Mouse (Mus musculus): ENCODE measurements around the gene Chrna7.
A peak's percentile ranks its signal among the peaks of the same experiment; 100 is the strongest.

The Chrna7 gene

GRCm38 (mm10) chr7:63212084-63212723, at the start of gene Chrna7:
Gene Chrna7 (minus strand): TSS chr7:63212569.
- peak; percentile 11 for DNase-seq (ENCODE audit: low spot score)

DNA sequence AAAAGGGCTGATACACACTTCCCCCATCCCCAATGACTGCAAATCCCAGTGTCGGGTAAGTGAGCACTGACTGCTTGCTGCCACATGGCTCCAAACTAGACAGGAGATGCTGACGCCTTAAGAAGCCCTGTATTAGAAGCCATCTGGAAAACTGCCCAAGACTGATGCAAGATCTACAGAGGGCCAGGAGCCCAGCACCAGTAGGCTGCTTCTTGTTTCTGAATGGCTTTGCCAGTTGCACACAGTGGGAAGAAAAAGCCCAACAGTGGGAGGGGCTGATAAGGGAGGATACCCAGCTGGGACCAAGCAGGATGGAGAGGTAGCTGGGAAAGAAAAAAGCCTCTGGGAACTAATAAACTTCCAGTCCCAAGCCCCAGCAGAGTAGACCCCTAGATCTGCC, 37.0 kb upstream of the Chrna7 start:
- DNase-seq (ENCODE audit: low spot score), result no peak

GRCm38 (mm10) chr7:63237852-63238516, 25.6 kb upstream of the Chrna7 start:
- DNase-seq (ENCODE audit: low spot score), result no peak

DNA sequence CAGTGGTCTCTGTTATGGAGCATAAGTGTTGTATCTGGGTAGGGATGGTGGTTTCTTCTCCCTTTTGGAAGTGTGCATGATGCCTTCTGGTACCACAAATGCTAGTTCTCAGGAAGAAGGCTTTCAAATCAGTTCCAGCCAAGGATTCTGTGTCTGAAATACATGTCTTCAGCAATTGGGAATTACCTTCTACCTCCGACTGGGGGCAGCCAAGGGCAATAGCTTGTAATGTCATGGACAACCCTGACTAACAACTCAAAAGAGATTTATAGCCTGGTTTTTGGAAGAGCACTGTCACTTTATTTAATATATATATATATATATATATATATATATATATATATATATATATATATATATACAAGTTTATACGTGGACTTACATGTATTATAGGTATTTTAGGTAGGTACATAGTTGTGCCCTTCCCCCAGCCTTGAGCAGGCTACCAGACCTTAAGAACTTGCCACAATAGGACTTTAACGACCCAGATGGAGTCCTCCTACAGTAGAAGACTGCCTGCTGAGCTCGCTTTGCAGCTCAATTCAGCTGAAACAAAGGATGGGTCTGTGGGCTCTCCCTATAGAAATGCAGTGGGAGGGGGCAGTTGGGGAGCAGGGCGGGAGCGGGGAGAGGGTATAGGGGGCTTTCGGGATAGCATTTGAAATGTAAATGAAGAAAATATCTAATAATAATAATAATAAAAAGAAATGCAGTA, 12.9 kb upstream of the Chrna7 start:
- DNase-seq (ENCODE audit: low spot score), result no peak

DNA sequence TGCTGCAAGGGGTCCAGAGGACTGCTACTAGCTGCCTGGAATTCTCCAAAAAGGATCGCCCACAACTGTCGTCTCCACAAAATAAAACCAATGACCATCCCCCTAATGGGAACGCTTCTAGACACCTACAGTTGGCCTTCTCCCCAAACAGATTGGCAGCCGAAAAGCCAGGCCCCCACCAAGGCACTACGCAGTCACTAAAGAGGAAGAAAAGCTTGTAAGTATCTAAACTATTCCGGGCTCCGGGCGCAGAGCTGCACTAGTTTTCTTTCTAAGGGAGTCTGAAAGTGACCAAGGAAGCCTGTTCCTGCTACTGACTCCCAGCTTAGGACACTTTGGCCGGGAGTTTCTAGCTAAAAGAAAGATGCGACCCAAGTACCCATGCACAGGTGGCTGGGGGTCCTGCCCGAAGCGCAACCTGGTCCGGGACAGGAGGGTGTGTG, 707 bp downstream of the Chrna7 start:
- DNase-seq (ENCODE audit: low spot score), result no peak

DNA sequence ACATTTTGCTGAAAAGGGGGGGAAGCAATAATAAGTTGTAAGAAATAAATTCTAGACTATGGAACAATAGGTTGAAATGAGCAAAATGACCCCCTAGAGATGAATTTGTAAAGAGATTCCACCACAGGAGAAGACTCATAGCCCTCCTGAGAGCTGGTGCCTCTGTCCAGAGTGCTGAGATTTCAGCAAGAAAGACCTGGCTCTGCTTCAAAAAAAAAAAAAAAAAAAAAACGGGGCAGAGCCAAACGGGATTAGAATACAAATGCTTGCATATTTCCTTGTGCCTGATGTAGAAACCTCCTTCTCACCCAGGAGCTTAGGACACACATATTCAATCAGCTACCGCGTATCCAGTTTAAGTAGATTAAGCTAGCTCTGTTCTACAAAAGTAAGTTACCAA, 2.9 kb downstream of the Chrna7 start:
- no peak for DNase-seq (ENCODE audit: low spot score)

GRCm38 (mm10) chr7:63207137-63207536, 5.2 kb downstream of the Chrna7 start:
- no peak for DNase-seq (ENCODE audit: low spot score)

GRCm38 (mm10) chr7:63195560-63195959, 16.8 kb downstream of the Chrna7 start:
- DNase-seq (ENCODE audit: low spot score), result no peak

DNA sequence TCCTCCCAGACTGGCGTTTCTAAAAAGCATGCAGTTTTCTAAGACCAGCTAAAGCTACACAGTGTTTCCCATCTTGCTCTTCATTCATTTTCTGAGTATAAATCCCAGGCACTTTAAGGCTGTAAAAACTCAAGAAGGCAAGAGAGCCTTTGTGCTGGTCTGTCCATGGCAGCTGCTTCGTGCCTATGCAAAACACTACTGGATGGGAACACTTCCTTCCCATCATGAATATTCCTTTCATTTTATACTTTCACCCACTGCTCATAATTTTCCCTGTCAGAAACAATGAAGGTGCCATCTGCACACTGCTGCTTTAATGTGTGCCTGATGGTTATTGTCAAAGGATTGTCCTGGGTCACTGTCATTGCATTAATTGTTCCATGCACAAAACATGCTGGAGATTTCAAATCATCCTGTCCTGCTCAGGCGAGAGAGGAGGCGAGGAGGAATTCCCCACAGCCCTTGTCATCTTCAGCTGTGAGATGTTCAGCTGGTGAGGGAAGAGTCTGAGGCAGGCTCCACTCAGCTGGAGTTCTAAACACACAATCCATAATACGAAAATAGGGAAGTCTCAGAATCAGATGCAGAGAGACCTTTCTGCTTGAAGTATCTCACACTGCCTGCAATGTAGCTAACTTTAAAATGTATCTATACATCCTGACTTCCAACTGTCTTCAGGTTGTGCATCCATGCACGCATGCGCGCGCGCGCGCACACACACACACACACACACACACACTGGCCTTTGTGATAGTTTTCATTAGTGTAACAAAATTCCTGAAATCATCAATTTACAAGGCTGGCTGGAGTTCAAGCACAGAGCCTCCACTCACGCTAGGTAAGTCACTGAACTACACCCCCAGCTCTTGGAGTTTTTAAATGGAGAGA, 22.5 kb downstream of the Chrna7 start:
- no peak for DNase-seq (ENCODE audit: low spot score)

- no peak for DNase-seq (ENCODE audit: low spot score)
Measured at GRCm38 (mm10) chr7:63170063-63170787, 42.1 kb downstream of the Chrna7 start.

DNA sequence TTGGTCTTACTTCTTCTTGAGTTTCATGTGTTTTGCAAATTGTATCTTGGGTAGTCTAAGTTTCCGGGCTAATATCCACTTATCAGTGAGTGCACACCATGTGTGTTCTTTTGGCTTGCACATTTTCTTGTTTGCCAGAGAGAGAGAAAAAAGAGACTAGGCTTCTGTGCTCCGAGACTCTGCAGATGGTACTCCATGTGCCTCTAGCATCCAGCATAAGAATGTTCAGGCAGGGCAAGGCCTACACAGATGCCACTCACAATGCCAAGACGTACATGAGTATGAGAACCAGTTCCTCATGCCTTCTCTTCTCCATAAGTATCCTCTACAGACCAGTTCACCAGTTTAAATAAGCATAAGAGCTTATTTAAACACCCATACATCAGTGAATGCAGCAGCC, 47.8 kb downstream of the Chrna7 start:
- no peak for DNase-seq (ENCODE audit: low spot score)

GRCm38 (mm10) chr7:63162272-63162864, 50.0 kb downstream of the Chrna7 start:
- no peak for DNase-seq (ENCODE audit: low spot score)

GRCm38 (mm10) chr7:63153239-63153638, 59.1 kb downstream of the Chrna7 start:
- no peak for DNase-seq (ENCODE audit: low spot score)

DNA sequence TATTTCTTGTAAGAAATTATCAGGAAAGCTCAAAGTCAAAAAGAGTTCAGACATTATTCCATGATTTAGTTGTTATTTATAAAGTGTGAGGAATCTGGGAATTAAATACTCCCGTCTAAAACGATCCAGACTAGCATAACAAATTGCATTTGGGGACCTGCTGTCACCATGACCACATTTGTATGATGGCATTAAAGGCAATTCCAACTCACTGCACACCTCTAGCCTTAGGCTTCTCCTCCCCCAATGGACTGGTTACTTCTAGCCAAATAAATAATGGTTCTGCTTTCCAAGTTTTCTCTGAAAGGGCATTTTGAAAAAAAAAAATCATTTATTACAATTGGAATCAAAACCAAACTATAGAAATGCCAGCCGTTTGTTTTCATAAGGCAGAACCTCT, 63.6 kb downstream of the Chrna7 start:
- DNase-seq (ENCODE audit: low spot score), result no peak

DNA sequence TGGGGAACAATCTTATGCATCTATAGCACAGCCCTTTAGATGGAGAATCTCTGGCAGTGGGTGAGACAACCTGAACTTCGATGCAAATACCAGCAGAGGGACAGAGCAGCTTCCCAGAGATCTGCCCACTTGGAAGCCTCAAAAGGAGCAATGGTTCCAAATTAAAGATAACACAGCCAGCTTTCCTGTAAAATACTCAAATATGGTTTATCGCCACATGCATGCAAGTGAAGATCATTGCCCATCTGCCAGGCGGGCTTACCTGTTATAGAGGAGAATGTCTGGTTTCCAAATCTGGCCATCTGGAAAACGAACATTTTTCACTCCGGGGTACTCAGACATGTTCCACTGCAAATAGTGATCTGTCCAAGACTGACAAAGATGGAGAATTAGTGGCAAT, 64.0 kb downstream of the Chrna7 start:
- DNase-seq (ENCODE audit: low spot score), result no peak

GRCm38 (mm10) chr7:63122547-63122946, 89.8 kb downstream of the Chrna7 start:
- no peak for DNase-seq (ENCODE audit: low spot score)

DNA sequence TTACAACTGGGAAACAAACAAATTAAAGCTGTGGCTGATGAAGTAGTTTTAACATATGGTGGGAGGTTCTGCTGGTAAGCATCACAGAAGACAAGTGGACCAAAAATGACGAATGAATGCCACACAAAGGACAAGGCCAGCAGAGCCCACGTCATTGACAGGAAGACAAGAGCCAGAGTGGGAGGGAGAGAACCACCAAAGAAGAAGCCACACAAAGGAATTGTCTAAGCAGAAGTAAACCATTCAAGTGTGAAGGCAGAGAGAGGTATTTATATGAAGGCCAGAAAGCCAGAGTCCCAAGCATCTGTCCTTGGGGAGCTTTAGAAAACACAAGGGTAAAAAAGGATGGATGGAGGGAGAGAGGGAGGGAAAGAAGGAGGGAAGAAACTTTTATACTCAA, 98.7 kb downstream of the Chrna7 start:
- DNase-seq (ENCODE audit: low spot score), result no peak

- DNase-seq (ENCODE audit: low spot score), result no peak
Measured at GRCm38 (mm10) chr7:63113252-63113651, 99.1 kb downstream of the Chrna7 start.

DNA sequence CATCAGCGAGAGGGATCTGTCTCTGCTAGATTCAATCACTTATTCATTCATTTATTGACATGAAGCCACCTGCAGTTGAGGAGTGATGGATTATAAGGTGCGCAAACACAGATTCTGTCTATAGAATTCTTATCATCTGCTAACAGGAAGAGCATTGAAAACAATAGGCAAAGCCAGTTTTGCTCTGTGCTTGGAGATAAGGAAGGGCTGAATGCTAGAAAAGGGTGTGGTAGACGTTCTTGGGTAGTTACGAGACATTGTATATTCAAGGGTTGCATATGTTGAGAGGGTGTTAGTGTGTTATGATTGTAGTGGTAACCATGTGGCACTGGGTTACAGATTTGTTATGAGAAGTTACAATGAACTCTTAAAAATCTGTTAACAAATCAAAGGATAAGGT, 103.0 kb downstream of the Chrna7 start:
- no peak for DNase-seq (ENCODE audit: low spot score)

DNA sequence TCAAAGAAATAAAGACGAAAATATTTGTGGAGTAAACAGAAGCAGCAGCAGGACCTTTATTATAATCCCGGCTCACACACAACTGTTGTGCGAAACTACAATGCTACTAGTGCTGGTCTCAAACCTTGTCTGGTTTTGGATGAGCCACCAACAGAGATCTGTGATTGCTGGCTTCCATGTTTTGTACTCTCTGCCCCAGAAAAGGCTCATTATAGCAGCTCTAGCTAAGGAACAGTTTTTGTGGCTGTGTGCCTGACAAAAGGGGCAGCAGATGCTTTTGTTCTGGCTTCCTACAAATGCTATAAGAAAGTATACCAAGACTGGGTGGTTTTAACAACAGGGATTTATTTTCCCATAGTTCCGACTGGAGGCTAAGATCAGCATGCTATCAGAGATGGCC, 126.4 kb downstream of the Chrna7 start:
- no peak for DNase-seq (ENCODE audit: low spot score)

- DNase-seq (ENCODE audit: low spot score), result no peak
Measured at GRCm38 (mm10) chr7:63084351-63085003, 127.9 kb downstream of the Chrna7 start.

Data from urinary bladder, postnatal 10 days (tissue).